ENCODE assay signal across 8 mouse cellular contexts in genomic region chr8:71665331-71666130, GRCm38 (mm10). TPM values are rescaled to one million over a fixed set of nuclear protein-coding genes. Genes with fewer than 3 reads are reported as not detected.
DNase-seq lines count a peak whose midpoint lies in the region; ATAC-seq and TF ChIP-seq lines count a peak whose summit lies in the region.

No protein-coding gene starts in this region.

- no peak for TF ChIP-seq CTCF in bone marrow macrophage, adult 2 months (IDR thresholded peaks at IDR 0.05; ENCODE audit: low read depth, low read length)

- no peaks in the 10 kb centered on the region for H3K9me3 ChIP-seq in hindbrain, embryonic 12.5 days (replicated peaks)
- no peaks in the 10 kb centered on the region for H3K9me3 ChIP-seq in limb, embryonic 15.5 days
- no peaks in the 10 kb centered on the region for H3K9me3 ChIP-seq in midbrain, embryonic 14.5 days (ENCODE audit: control insufficient read depth, low read length)

- 4% methylated on average over 21 of the region's 22 CpGs for WGBS in hindbrain, embryonic 12.5 days
- 4% methylated on average over 22 of the region's 22 CpGs for WGBS in limb, embryonic 15.5 days
- WGBS in midbrain, embryonic 14.5 days = 6% methylated on average over 22 of the region's 22 CpGs

- TF ChIP-seq POLR2A in bone marrow macrophage, adult 2 months (IDR thresholded peaks at IDR 0.05; ENCODE audit: borderline replicate concordance, low read depth, low read length) = no peak

- ATAC-seq in hindbrain, embryonic 12.5 days (ENCODE audit: low FRiP score) = peak; percentile 53
- ATAC-seq in limb, embryonic 15.5 days (ENCODE audit: insufficient number of reproducible peaks, low FRiP score, low TSS enrichment, low read depth) = no peak
- ATAC-seq in midbrain, embryonic 14.5 days (ENCODE audit: low FRiP score, low TSS enrichment) = peak; percentile 10; the same call in 1 of the 2 replicates

- 0 out of 2 replicates have a peak overlapping the region, but pooled peaks have one; percentile 14 for H3K9ac ChIP-seq in hindbrain, embryonic 12.5 days
- H3K9ac ChIP-seq in limb, embryonic 15.5 days = no peak overlapping the region
- no peak overlapping the region for H3K9ac ChIP-seq in midbrain, embryonic 14.5 days (replicated peaks; ENCODE audit: low read length)

- peak; percentile 75 for DNase-seq in left cerebral cortex, postnatal 4 days
- no peak for DNase-seq in left cerebral cortex, postnatal 36 days (ENCODE audit: low spot score in 2 of 2)
- DNase-seq in midbrain, embryonic 14.5 days = peak; percentile 71
- peak; percentile 40 to 45 for DNase-seq in thymus, postnatal 10 days (ENCODE audit: low spot score in 2 of 2)
- DNase-seq in left cerebral cortex, adult 9 months (ENCODE audit: low spot score in 2 of 2) = no peak

- peaks cover 21% of the 10 kb centered on the region; the same call in 1 of the 2 replicates for H3K36me3 ChIP-seq in hindbrain, embryonic 12.5 days
- H3K36me3 ChIP-seq in limb, embryonic 15.5 days = no peaks in the 10 kb centered on the region
- H3K36me3 ChIP-seq in midbrain, embryonic 14.5 days (ENCODE audit: control insufficient read depth, insufficient read depth, low read length) = peaks cover 31% of the 10 kb centered on the region

- H3K4me2 ChIP-seq in hindbrain, embryonic 12.5 days (replicated peaks) = peak overlapping the region; percentile 37
- peak overlapping the region; percentile 12 for H3K4me2 ChIP-seq in limb, embryonic 15.5 days
- peak overlapping the region; percentile 23 for H3K4me2 ChIP-seq in midbrain, embryonic 14.5 days (ENCODE audit: low read length)

- H3K27me3 ChIP-seq in hindbrain, embryonic 12.5 days = peaks cover 71% of the 10 kb centered on the region
- H3K27me3 ChIP-seq in limb, embryonic 15.5 days = peaks cover 89% of the 10 kb centered on the region
- H3K27me3 ChIP-seq in midbrain, embryonic 14.5 days (ENCODE audit: control insufficient read depth, insufficient read depth, low read length) = peaks cover 4% of the 10 kb centered on the region; the same call in 1 of the 2 replicates

- H3K4me1 ChIP-seq in bone marrow macrophage, adult 2 months (ENCODE audit: control insufficient read depth, insufficient read depth, low read length) = peaks cover 23% of the 10 kb centered on the region
- peaks cover 47% of the 10 kb centered on the region for H3K4me1 ChIP-seq in hindbrain, embryonic 12.5 days
- H3K4me1 ChIP-seq in limb, embryonic 15.5 days = peaks cover 18% of the 10 kb centered on the region
- peaks cover 41% of the 10 kb centered on the region for H3K4me1 ChIP-seq in midbrain, embryonic 14.5 days (ENCODE audit: control insufficient read depth, insufficient read depth, low read length)

- peak overlapping the region; percentile 47 for H3K4me3 ChIP-seq in bone marrow macrophage, adult 2 months (ENCODE audit: insufficient read depth, low read length)
- H3K4me3 ChIP-seq in hindbrain, embryonic 12.5 days = 0 out of 2 replicates have a peak overlapping the region, but pooled peaks have one; percentile 0
- H3K4me3 ChIP-seq in limb, embryonic 15.5 days = no peak overlapping the region
- no peak overlapping the region for H3K4me3 ChIP-seq in midbrain, embryonic 14.5 days (replicated peaks; ENCODE audit: low read depth, low read length)

- intact Hi-C loops in left cerebral cortex, postnatal 4 days (cut with DNase I) = loop anchor here (10.0 kb wide), 1 partner anchor 101 kb away; the partner anchor contains the start of genes Nxnl1 and Slc27a1
- intact Hi-C loops in left cerebral cortex, postnatal 36 days (cut with DNase I) = no loop called here

- H3K27ac ChIP-seq in bone marrow macrophage, adult 2 months (ENCODE audit: insufficient read depth, low read depth, low read length) = no peak overlapping the region
- no peak overlapping the region for H3K27ac ChIP-seq in hindbrain, embryonic 12.5 days
- H3K27ac ChIP-seq in limb, embryonic 15.5 days = no peak overlapping the region
- H3K27ac ChIP-seq in midbrain, embryonic 14.5 days (replicated peaks; ENCODE audit: low read depth, low read length) = no peak overlapping the region

RNA-seq across cellular contexts. Expression of gene Unc13a, which starts 6.0 kb away (rescaled TPM):
- total RNA-seq in left cerebral cortex, postnatal 4 days (2021) = 100 to 1,000 TPM; 204 to 221 TPM
- total RNA-seq in left cerebral cortex, postnatal 36 days (2021) = 100 to 1,000 TPM; 278 to 328 TPM
- polyA plus RNA-seq in bone marrow macrophage, adult 2 months (2012; ENCODE audit: insufficient read depth, insufficient read length, missing spikeins) = 1.0 and 1.3 TPM in 2 replicates
- 13.9 and 16.1 TPM in 2 replicates for polyA plus RNA-seq in hindbrain, embryonic 12.5 days (2016; fragmentation: Nextera tagmentation; extraction: Ambion mirVana)
- 0.69 and 0.76 TPM in 2 replicates for polyA plus RNA-seq in limb, embryonic 15.5 days (2015; fragmentation: Nextera tagmentation; extraction: Ambion mirVana)
- 17.4 and 18.9 TPM in 2 replicates for polyA plus RNA-seq in midbrain, embryonic 14.5 days (2014; fragmentation: Nextera tagmentation; extraction: Ambion mirVana)

RNA-seq across cellular contexts. Expression of gene Jak3, which starts 10.6 kb away (rescaled TPM):
- 1 to 10 TPM; 4.5 to 5.5 TPM for total RNA-seq in left cerebral cortex, postnatal 4 days (2021)
- 1 to 10 TPM; 4.0 to 5.5 TPM for total RNA-seq in left cerebral cortex, postnatal 36 days (2021)
- polyA plus RNA-seq in bone marrow macrophage, adult 2 months (2012; ENCODE audit: insufficient read depth, insufficient read length, missing spikeins) = 15.6 and 15.7 TPM in 2 replicates
- 3.7 and 3.8 TPM in 2 replicates for polyA plus RNA-seq in hindbrain, embryonic 12.5 days (2016; fragmentation: Nextera tagmentation; extraction: Ambion mirVana)
- polyA plus RNA-seq in limb, embryonic 15.5 days (2015; fragmentation: Nextera tagmentation; extraction: Ambion mirVana) = 5.3 and 6.4 TPM in 2 replicates
- 2.5 and 3.6 TPM in 2 replicates for polyA plus RNA-seq in midbrain, embryonic 14.5 days (2014; fragmentation: Nextera tagmentation; extraction: Ambion mirVana)

RNA-seq across cellular contexts. Expression of gene Insl3, which starts 23.5 kb away (rescaled TPM):
- 1 to 10 TPM in 1 of 2 experiments, under 1 TPM in 1; 0.70 to 1.6 TPM for total RNA-seq in left cerebral cortex, postnatal 4 days (2021)
- total RNA-seq in left cerebral cortex, postnatal 36 days (2021) = 1 to 10 TPM in 1 of 2 experiments, under 1 TPM in 1; 0.59 to 1.9 TPM
- 5.0 and 5.1 TPM in 2 replicates for polyA plus RNA-seq in bone marrow macrophage, adult 2 months (2012; ENCODE audit: insufficient read depth, insufficient read length, missing spikeins)
- polyA plus RNA-seq in hindbrain, embryonic 12.5 days (2016; fragmentation: Nextera tagmentation; extraction: Ambion mirVana) = 0.69 TPM in 1 of 2 replicates, not detected in the other
- polyA plus RNA-seq in limb, embryonic 15.5 days (2015; fragmentation: Nextera tagmentation; extraction: Ambion mirVana) = 0.63 and 0.96 TPM in 2 replicates
- 0.89 TPM in 1 of 2 replicates, not detected in the other for polyA plus RNA-seq in midbrain, embryonic 14.5 days (2014; fragmentation: Nextera tagmentation; extraction: Ambion mirVana)

RNA-seq across cellular contexts. Expression of gene B3gnt3, which starts 36.1 kb away (rescaled TPM):
- under 1 TPM; 0.22 to 0.36 TPM for total RNA-seq in left cerebral cortex, postnatal 4 days (2021)
- total RNA-seq in left cerebral cortex, postnatal 36 days (2021) = under 1 TPM; 0.52 to 0.75 TPM
- 23.7 and 24.1 TPM in 2 replicates for polyA plus RNA-seq in bone marrow macrophage, adult 2 months (2012; ENCODE audit: insufficient read depth, insufficient read length, missing spikeins)
- 0.59 and 0.86 TPM in 2 replicates for polyA plus RNA-seq in hindbrain, embryonic 12.5 days (2016; fragmentation: Nextera tagmentation; extraction: Ambion mirVana)
- 1.7 and 2.6 TPM in 2 replicates for polyA plus RNA-seq in limb, embryonic 15.5 days (2015; fragmentation: Nextera tagmentation; extraction: Ambion mirVana)
- polyA plus RNA-seq in midbrain, embryonic 14.5 days (2014; fragmentation: Nextera tagmentation; extraction: Ambion mirVana) = 0.11 and 0.20 TPM in 2 replicates

RNA-seq across cellular contexts. Expression of gene Colgalt1, which starts 54.7 kb away (rescaled TPM):
- total RNA-seq in left cerebral cortex, postnatal 4 days (2021) = 10 to 100 TPM; 88.2 to 88.6 TPM
- 10 to 100 TPM; 48.5 to 52.2 TPM for total RNA-seq in left cerebral cortex, postnatal 36 days (2021)
- 111 and 113 TPM in 2 replicates for polyA plus RNA-seq in bone marrow macrophage, adult 2 months (2012; ENCODE audit: insufficient read depth, insufficient read length, missing spikeins)
- 63.7 and 65.9 TPM in 2 replicates for polyA plus RNA-seq in hindbrain, embryonic 12.5 days (2016; fragmentation: Nextera tagmentation; extraction: Ambion mirVana)
- 105 and 108 TPM in 2 replicates for polyA plus RNA-seq in limb, embryonic 15.5 days (2015; fragmentation: Nextera tagmentation; extraction: Ambion mirVana)
- 60.4 and 70.3 TPM in 2 replicates for polyA plus RNA-seq in midbrain, embryonic 14.5 days (2014; fragmentation: Nextera tagmentation; extraction: Ambion mirVana)

Comparison
In these comparisons a context has a peak if more than half of its experiments do, and no peak if none do; other contexts are left out.
1. DNase-seq: peak in left cerebral cortex, postnatal 4 days (single experiment), midbrain, embryonic 14.5 days (single experiment) and thymus, postnatal 10 days (2 of 2); none in left cerebral cortex, postnatal 36 days (0 of 2) and left cerebral cortex, adult 9 months (0 of 2).
2. H3K4me3 ChIP-seq: peak in bone marrow macrophage, adult 2 months (single experiment) and hindbrain, embryonic 12.5 days (single experiment); none in limb, embryonic 15.5 days (single experiment) and midbrain, embryonic 14.5 days (single experiment).
3. Peak in every context shown above with its lines, with median percentiles within 50 percentile points of each other: H3K4me2 ChIP-seq.